Mouse (Mus musculus) G1E (cell line): ENCODE data around the gene Retreg3. TPM values are rescaled to one million over a fixed set of nuclear protein-coding genes. Genes with fewer than 3 reads are reported as not detected.

Experiments used
- ATAC-seq: 2 replicates; pipeline ENCODE4 v1.8.0; 2016; ENCODE audit warnings: mild to moderate bottlenecking; ENCODE audit not compliant: insufficient number of reproducible peaks, poor library complexity, low FRiP score, severe bottlenecking; ENCODE audit errors: extremely low read depth
- DNase-seq: peaks from one replicate; pipeline ENCODE4 v3.0.0; 2012; ENCODE audit warnings: low spot score
- H3K27me3 ChIP-seq: 2 replicates; pipeline ENCODE4 v1.6.1; 2012; ENCODE audit warnings: mild to moderate bottlenecking, low read length, inconsistent platforms; ENCODE audit not compliant: insufficient read depth
- H3K36me3 ChIP-seq: replicated peaks from 2 replicates; pipeline ENCODE3; 2012; ENCODE audit warnings: mild to moderate bottlenecking, inconsistent platforms
- H3K4me1 ChIP-seq: 2 replicates; pipeline ENCODE4 v1.6.1; 2012; ENCODE audit warnings: low read depth, low read length, inconsistent platforms, mixed read lengths; ENCODE audit not compliant: insufficient read depth
- H3K4me3 ChIP-seq: 2 replicates; pipeline ENCODE4 v1.5.1; 2012; ENCODE audit warnings: low read depth, mild to moderate bottlenecking, inconsistent platforms, low read length, moderate library complexity, mixed read lengths
- H3K9me3 ChIP-seq: replicated peaks from 2 replicates; pipeline ENCODE4 v1.6.1; 2012; ENCODE audit warnings: inconsistent platforms
- CTCF ChIP-seq: IDR thresholded peaks from 2 replicates; pipeline ENCODE4 v1.5.1; 2012; ENCODE audit warnings: low read depth, low read length, inconsistent platforms, mixed read lengths
- GATA1 ChIP-seq: IDR thresholded peaks from 2 replicates; pipeline ENCODE4 v1.6.1; 2012; ENCODE audit warnings: borderline replicate concordance, low read length, inconsistent platforms, mixed read lengths
- GATA2 ChIP-seq: IDR thresholded peaks from 2 replicates; pipeline ENCODE4 v1.6.1; 2012; ENCODE audit warnings: low read depth, low read length, inconsistent platforms, borderline replicate concordance
- POLR2AphosphoS5 ChIP-seq: IDR thresholded peaks from 2 replicates; pipeline ENCODE4 v1.6.1; 2012; ENCODE audit warnings: low read depth, low read length, inconsistent platforms; ENCODE audit not compliant: insufficient replicate concordance
- TAL1 ChIP-seq: conservative IDR thresholded peaks from 2 replicates; pipeline ENCODE4 v1.6.1; 2012; ENCODE audit warnings: low read depth, low read length, inconsistent platforms, mixed read lengths
- polyA plus RNA-seq: library from polyadenylated mRNA; stranded (reverse); fragments of >175 nt; gene quantifications from 2 replicates; pipeline ENCODE4 v1.2.3, GENCODE M21; 2012
- total RNA-seq, 2 experiments: library from RNA; stranded (forward) in 1 of 2; stranded (reverse) in 1 of 2; fragments of 200-1000 nt in 1 of 2; fragments of >200 nt in 1 of 2; fragmentation: Nextera tagmentation in 1 of 2; gene quantifications; 2 replicates each; pipeline ENCODE4 v1.2.3; 2014 to 2017

Retreg3 gene
- total and polyA plus RNA-seq, 3 experiments: 9.4 to 43.2 (median 13.4) TPM

DNA sequence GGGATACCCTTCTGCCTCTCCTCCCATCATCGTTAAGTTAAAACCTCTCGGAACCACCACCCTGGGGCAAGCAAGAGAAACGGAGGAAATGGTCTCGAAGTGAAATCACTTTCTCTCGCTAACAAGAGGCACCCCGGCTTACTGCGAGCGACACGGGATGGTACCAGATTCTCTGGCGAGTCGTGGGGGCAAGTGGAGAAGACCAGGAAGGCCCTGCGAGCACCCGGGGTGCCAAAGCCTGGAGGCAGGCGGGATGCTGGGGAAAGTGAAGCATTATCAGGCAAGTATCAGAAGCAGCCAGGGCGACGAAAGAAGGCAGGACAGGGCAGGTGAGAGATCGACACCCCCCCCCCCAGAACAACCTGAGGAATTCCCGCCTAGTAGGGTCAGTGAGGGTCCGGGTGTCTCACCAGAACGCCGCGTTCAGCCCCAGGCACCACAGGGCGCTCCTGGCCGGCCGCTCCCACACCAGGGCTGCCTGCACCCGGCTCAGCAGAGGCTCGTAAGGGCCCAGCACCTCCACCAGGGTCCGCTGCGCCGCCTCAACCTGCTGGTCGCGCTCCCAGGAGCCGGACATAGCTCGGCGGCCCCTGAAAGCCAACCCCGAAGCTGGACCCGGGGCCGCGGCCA is 447 bp downstream of the Retreg3 start:
- H3K36me3 ChIP-seq: peaks cover 60% of the 10 kb centered on the region
- peak overlapping the region; percentile 92 for H3K4me3 ChIP-seq
- H3K27me3 ChIP-seq: 0 out of 2 replicates have a peak, but pooled peaks cover under 1% of the 10 kb centered on the region
- peaks cover 57% of the 10 kb centered on the region for H3K4me1 ChIP-seq
- peak; percentile 77 for DNase-seq
- TF ChIP-seq TAL1 (no peak), POLR2AphosphoS5 (no peak), CTCF (no peak), GATA1 (no peak), GATA2 (no peak)
- H3K9me3 ChIP-seq: no peaks in the 10 kb centered on the region
- ATAC-seq: no peak

- H3K4me1 ChIP-seq: peaks cover 55% of the 10 kb centered on the region
- DNase-seq (no peak), ATAC-seq (no peak)
- H3K36me3 ChIP-seq: peaks cover 58% of the 10 kb centered on the region
- no peak for TF ChIP-seq GATA1
- no peak for TF ChIP-seq POLR2AphosphoS5
- no peak for TF ChIP-seq GATA2
- no peak for TF ChIP-seq CTCF
- no peak for TF ChIP-seq TAL1
- no peaks in the 10 kb centered on the region for H3K27me3 ChIP-seq
- no peaks in the 10 kb centered on the region for H3K9me3 ChIP-seq
- H3K4me3 ChIP-seq: peak overlapping the region; percentile 92; the same call in 1 of the 2 replicates
Observed at GRCm38 (mm10) chr11:101118105-101118504, 1.6 kb downstream of the Retreg3 start.

- peaks cover 3% of the 10 kb centered on the region; the same call in 1 of the 2 replicates for H3K9me3 ChIP-seq
- TF ChIP-seq GATA1 (no peak), CTCF (no peak), GATA2 (no peak), TAL1 (no peak), POLR2AphosphoS5 (no peak)
- peaks cover 61% of the 10 kb centered on the region for H3K36me3 ChIP-seq
- no peaks in the 10 kb centered on the region for H3K27me3 ChIP-seq
- DNase-seq (no peak), ATAC-seq (no peak)
- peaks cover 44% of the 10 kb centered on the region for H3K4me1 ChIP-seq
- H3K4me3 ChIP-seq: no peak overlapping the region
Observed at GRCm38 (mm10) chr11:101115564-101115963, 4.1 kb downstream of the Retreg3 start.

GRCm38 (mm10) chr11:101112186-101112585 is 7.5 kb downstream of the Retreg3 start:
- Histone ChIP-seq H3K36me3 (peaks cover 78% of the 10 kb centered on the region), H3K9me3 (peaks cover 3% of the 10 kb centered on the region; the same call in 1 of the 2 replicates), H3K4me3 (no peak overlapping the region), H3K4me1 (peaks cover 28% of the 10 kb centered on the region), H3K27me3 (no peaks in the 10 kb centered on the region)
- no peak for DNase-seq
- TF ChIP-seq TAL1: no peak
- no peak for TF ChIP-seq POLR2AphosphoS5
- TF ChIP-seq CTCF: no peak
- no peak for TF ChIP-seq GATA1
- TF ChIP-seq GATA2: no peak
- ATAC-seq: no peak

DNA sequence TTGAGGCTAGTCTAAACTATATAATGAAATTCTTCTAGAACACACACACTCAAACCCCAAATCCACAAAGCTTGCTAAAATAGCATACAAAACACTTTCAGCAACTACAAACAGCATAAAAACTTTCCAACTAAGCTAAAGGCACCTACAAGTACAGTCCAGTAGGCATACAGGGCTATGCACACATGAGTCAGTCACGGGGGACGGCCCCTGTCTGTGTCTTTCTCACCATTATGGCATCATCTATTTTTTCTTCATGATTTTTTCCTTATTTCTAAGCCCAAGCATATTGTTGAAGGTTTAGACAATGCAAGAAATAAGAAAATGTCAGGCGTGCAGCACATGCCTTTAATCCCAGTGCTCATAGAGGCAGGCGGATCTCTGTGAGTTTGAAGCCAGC is 8.5 kb downstream of the Retreg3 start:
- ATAC-seq: no peak

GRCm38 (mm10) chr11:101110708-101111107 is 9.0 kb downstream of the Retreg3 start:
- ATAC-seq (no peak), DNase-seq (no peak)
- no peak for TF ChIP-seq CTCF
- TF ChIP-seq TAL1: no peak
- no peak for TF ChIP-seq GATA1
- TF ChIP-seq POLR2AphosphoS5: no peak
- TF ChIP-seq GATA2: no peak
- Histone ChIP-seq H3K27me3 (no peaks in the 10 kb centered on the region), H3K9me3 (peaks cover 3% of the 10 kb centered on the region; the same call in 1 of the 2 replicates), H3K4me1 (peaks cover 17% of the 10 kb centered on the region), H3K4me3 (no peak overlapping the region), H3K36me3 (peaks cover 71% of the 10 kb centered on the region)

More for the DNA sequence above, 8.5 kb downstream of the Retreg3 start:
- Histone ChIP-seq H3K4me1 (peaks cover 21% of the 10 kb centered on the region), H3K36me3 (peaks cover 73% of the 10 kb centered on the region), H3K4me3 (no peak overlapping the region), H3K27me3 (no peaks in the 10 kb centered on the region), H3K9me3 (peaks cover 3% of the 10 kb centered on the region; the same call in 1 of the 2 replicates)
- no peak for DNase-seq
- TF ChIP-seq POLR2AphosphoS5 (no peak), CTCF (no peak), GATA1 (no peak), GATA2 (no peak), TAL1 (no peak)

GRCm38 (mm10) chr11:101109351-101109750 is 10.3 kb downstream of the Retreg3 start:
- DNase-seq: no peak
- H3K4me3 ChIP-seq: no peak overlapping the region
- TF ChIP-seq CTCF (no peak), TAL1 (no peak), GATA2 (no peak), GATA1 (no peak), POLR2AphosphoS5 (no peak)
- H3K27me3 ChIP-seq: no peaks in the 10 kb centered on the region
- ATAC-seq: no peak
- peaks cover 72% of the 10 kb centered on the region for H3K36me3 ChIP-seq
- peaks cover 3% of the 10 kb centered on the region; the same call in 1 of the 2 replicates for H3K9me3 ChIP-seq
- H3K4me1 ChIP-seq: peaks cover 8% of the 10 kb centered on the region
